Mouse (Mus musculus): ENCODE measurements at regions not wholly inside any gene's neighbourhood (a gene's known extent, or its start where the extent isn't known, plus 50 kb on each side); places are given as distances from the start of the nearest gene placed in this dataset.

GRCm38 (mm10) chr5:118424764-118425568 is 135.5 kb upstream of the Med13l start:
- Histone ChIP-seq H3K27me3 (replicated peaks; ENCODE audit: insufficient read depth, low read length) (no peaks in the 10 kb centered on the region), H3K27ac (ENCODE audit: low read length) (peak overlapping the region; percentile 82), H3K9ac (replicated peaks; ENCODE audit: low read depth) (no peak overlapping the region), H3K4me3 (ENCODE audit: low read depth, low read length) (no peak overlapping the region), H3K9me3 (ENCODE audit: low read length) (no peaks in the 10 kb centered on the region), H3K36me3 (ENCODE audit: insufficient read depth, low read length) (no peaks in the 10 kb centered on the region), H3K4me1 (ENCODE audit: insufficient read depth, low read depth, low read length) (peaks cover 7% of the 10 kb centered on the region; the same call in 1 of the 2 replicates), H3K4me2 (replicated peaks; ENCODE audit: low read depth, low read length) (no peak overlapping the region)
- DNase-seq (ENCODE audit: low spot score) (peak; percentile 96), ATAC-seq (peak; percentile 88)
- TF ChIP-seq CTCF (IDR thresholded peaks at IDR 0.05) (no peak), EP300 (IDR thresholded peaks at IDR 0.05) (peak; percentile 96)
- 15% methylated on average over 9 of the region's 9 CpGs for WGBS

- TF ChIP-seq EP300 (IDR thresholded peaks at IDR 0.05) (no peak), CTCF (IDR thresholded peaks at IDR 0.05) (no peak)
- WGBS = 48% methylated on average over 5 of the region's 5 CpGs
Observed at GRCm38 (mm10) chr5:118426673-118427072, 133.8 kb upstream of the Med13l start.

GRCm38 (mm10) chr5:118428323-118429095 is 132.0 kb upstream of the Med13l start:
- Histone ChIP-seq H3K27me3 (replicated peaks; ENCODE audit: insufficient read depth, low read length) (0 out of 2 replicates have a peak, but pooled peaks cover under 1% of the 10 kb centered on the region), H3K4me2 (replicated peaks; ENCODE audit: low read depth, low read length) (no peak overlapping the region), H3K4me3 (ENCODE audit: low read depth, low read length) (no peak overlapping the region), H3K36me3 (ENCODE audit: insufficient read depth, low read length) (no peaks in the 10 kb centered on the region), H3K9me3 (ENCODE audit: low read length) (no peaks in the 10 kb centered on the region), H3K4me1 (ENCODE audit: insufficient read depth, low read depth, low read length) (peaks cover 7% of the 10 kb centered on the region; the same call in 1 of the 2 replicates), H3K27ac (ENCODE audit: low read length) (no peak overlapping the region), H3K9ac (replicated peaks; ENCODE audit: low read depth) (no peak overlapping the region)
- TF ChIP-seq EP300 (IDR thresholded peaks at IDR 0.05) = no peak
- TF ChIP-seq CTCF (IDR thresholded peaks at IDR 0.05) = no peak
- DNase-seq (ENCODE audit: low spot score) (no peak), ATAC-seq (no peak)
- 67% methylated on average over 18 of the region's 18 CpGs for WGBS

More at GRCm38 (mm10) chr5:118426673-118427072, 133.8 kb upstream of the Med13l start:
- Histone ChIP-seq H3K27ac (ENCODE audit: low read length) (no peak overlapping the region), H3K36me3 (ENCODE audit: insufficient read depth, low read length) (no peaks in the 10 kb centered on the region), H3K9ac (replicated peaks; ENCODE audit: low read depth) (no peak overlapping the region), H3K9me3 (ENCODE audit: low read length) (no peaks in the 10 kb centered on the region), H3K4me3 (ENCODE audit: low read depth, low read length) (no peak overlapping the region), H3K4me2 (replicated peaks; ENCODE audit: low read depth, low read length) (no peak overlapping the region), H3K4me1 (ENCODE audit: insufficient read depth, low read depth, low read length) (peaks cover 7% of the 10 kb centered on the region; the same call in 1 of the 2 replicates), H3K27me3 (replicated peaks; ENCODE audit: insufficient read depth, low read length) (no peaks in the 10 kb centered on the region)
- DNase-seq (ENCODE audit: low spot score) (no peak), ATAC-seq (no peak)

GRCm38 (mm10) chr5:118433599-118433998 is 126.9 kb upstream of the Med13l start:
- H3K4me1 ChIP-seq (ENCODE audit: insufficient read depth, low read depth, low read length) = no peaks in the 10 kb centered on the region
- H3K4me2 ChIP-seq (replicated peaks; ENCODE audit: low read depth, low read length) = no peak overlapping the region
- DNase-seq (ENCODE audit: low spot score) = no peak
- WGBS = 66% methylated on average over 4 of the region's 4 CpGs
- TF ChIP-seq CTCF (IDR thresholded peaks at IDR 0.05) (peak; percentile 44), EP300 (IDR thresholded peaks at IDR 0.05) (no peak)
- H3K27me3 ChIP-seq (replicated peaks; ENCODE audit: insufficient read depth, low read length) = 0 out of 2 replicates have a peak, but pooled peaks cover 14% of the 10 kb centered on the region
- ATAC-seq = no peak
- H3K9ac ChIP-seq (replicated peaks; ENCODE audit: low read depth) = no peak overlapping the region
- no peak overlapping the region for H3K4me3 ChIP-seq (ENCODE audit: low read depth, low read length)
- H3K9me3 ChIP-seq (ENCODE audit: low read length) = no peaks in the 10 kb centered on the region
- no peaks in the 10 kb centered on the region for H3K36me3 ChIP-seq (ENCODE audit: insufficient read depth, low read length)
- H3K27ac ChIP-seq (ENCODE audit: low read length) = no peak overlapping the region

GRCm38 (mm10) chr5:118434718-118435555 is 125.5 kb upstream of the Med13l start:
- H3K27ac ChIP-seq (ENCODE audit: low read length) = no peak overlapping the region
- no peaks in the 10 kb centered on the region for H3K4me1 ChIP-seq (ENCODE audit: insufficient read depth, low read depth, low read length)
- no peak for TF ChIP-seq EP300 (IDR thresholded peaks at IDR 0.05)
- TF ChIP-seq CTCF (IDR thresholded peaks at IDR 0.05) = no peak
- no peaks in the 10 kb centered on the region for H3K36me3 ChIP-seq (ENCODE audit: insufficient read depth, low read length)
- WGBS = 38% methylated on average over 20 of the region's 20 CpGs
- H3K9ac ChIP-seq (replicated peaks; ENCODE audit: low read depth) = no peak overlapping the region
- 0 out of 2 replicates have a peak, but pooled peaks cover 14% of the 10 kb centered on the region for H3K27me3 ChIP-seq (replicated peaks; ENCODE audit: insufficient read depth, low read length)
- no peak for DNase-seq (ENCODE audit: low spot score)
- ATAC-seq = no peak
- H3K9me3 ChIP-seq (ENCODE audit: low read length) = no peaks in the 10 kb centered on the region
- no peak overlapping the region for H3K4me3 ChIP-seq (ENCODE audit: low read depth, low read length)
- no peak overlapping the region for H3K4me2 ChIP-seq (replicated peaks; ENCODE audit: low read depth, low read length)
